Mouse (Mus musculus): ENCODE data around the gene Speer4d. TPM values are rescaled to one million over a fixed set of nuclear protein-coding genes. Genes with fewer than 3 reads are reported as not detected.
"Not testable (repeated sequence)": the region's sequence is repeated elsewhere in the genome, so short reads cannot be mapped to it uniquely, and the experiment has no call there.

Gene Speer4d
- polyA plus RNA-seq, 1 experiment from 2014 or later, result not detected

- ATAC-seq (ENCODE audit: low read depth), result peak; percentile 45; the same call in 1 of the 2 replicates
- not testable (repeated sequence) for H3K27ac ChIP-seq (ENCODE audit: low read depth, low read length); H3K4me3 ChIP-seq (ENCODE audit: low read depth, low read length); H3K27me3 ChIP-seq (ENCODE audit: control insufficient read depth, insufficient read depth, low read length); H3K4me1 ChIP-seq (ENCODE audit: control insufficient read depth, insufficient read depth, low read length); H3K4me2 ChIP-seq (ENCODE audit: low read depth, low read length); H3K9ac ChIP-seq (replicated peaks; ENCODE audit: low read depth, low read length); H3K9me3 ChIP-seq (ENCODE audit: control insufficient read depth, low read length); H3K36me3 ChIP-seq (ENCODE audit: control insufficient read depth, insufficient read depth, low read length)
- 70% methylated on average over 3 of the region's 3 CpGs for WGBS
Measured at GRCm38 (mm10) chr5:15601960-15602359, 16.9 kb upstream of the Speer4d start.

- H3K4me2 ChIP-seq (ENCODE audit: low read depth, low read length), result not testable (repeated sequence)
- whole genome bisulfite sequencing, result 62% methylated on average over 3 of the region's 3 CpGs
Measured at GRCm38 (mm10) chr5:15602424-15602947, 16.4 kb upstream of the Speer4d start.

GRCm38 (mm10) chr5:15603008-15603407 is 15.9 kb upstream of the Speer4d start:
- not testable (repeated sequence) for ATAC-seq (ENCODE audit: low read depth); H3K27ac ChIP-seq (ENCODE audit: low read depth, low read length); H3K36me3 ChIP-seq (ENCODE audit: control insufficient read depth, insufficient read depth, low read length); H3K4me1 ChIP-seq (ENCODE audit: control insufficient read depth, insufficient read depth, low read length); H3K9ac ChIP-seq (replicated peaks; ENCODE audit: low read depth, low read length); H3K9me3 ChIP-seq (ENCODE audit: control insufficient read depth, low read length); H3K27me3 ChIP-seq (ENCODE audit: control insufficient read depth, insufficient read depth, low read length); H3K4me3 ChIP-seq (ENCODE audit: low read depth, low read length); H3K4me2 ChIP-seq (ENCODE audit: low read depth, low read length)
- WGBS, result 58% methylated on average over 2 of the region's 2 CpGs

More at GRCm38 (mm10) chr5:15602424-15602947, 16.4 kb upstream of the Speer4d start:
- not testable (repeated sequence) for H3K9me3 ChIP-seq (ENCODE audit: control insufficient read depth, low read length); H3K27me3 ChIP-seq (ENCODE audit: control insufficient read depth, insufficient read depth, low read length); H3K9ac ChIP-seq (replicated peaks; ENCODE audit: low read depth, low read length); H3K4me3 ChIP-seq (ENCODE audit: low read depth, low read length); H3K4me1 ChIP-seq (ENCODE audit: control insufficient read depth, insufficient read depth, low read length); H3K27ac ChIP-seq (ENCODE audit: low read depth, low read length); H3K36me3 ChIP-seq (ENCODE audit: control insufficient read depth, insufficient read depth, low read length); ATAC-seq (ENCODE audit: low read depth)

- not testable (repeated sequence) for H3K27me3 ChIP-seq (ENCODE audit: control insufficient read depth, insufficient read depth, low read length); H3K4me1 ChIP-seq (ENCODE audit: control insufficient read depth, insufficient read depth, low read length); ATAC-seq (ENCODE audit: low read depth); H3K36me3 ChIP-seq (ENCODE audit: control insufficient read depth, insufficient read depth, low read length); H3K9me3 ChIP-seq (ENCODE audit: control insufficient read depth, low read length); H3K9ac ChIP-seq (replicated peaks; ENCODE audit: low read depth, low read length); H3K4me3 ChIP-seq (ENCODE audit: low read depth, low read length); H3K4me2 ChIP-seq (ENCODE audit: low read depth, low read length); H3K27ac ChIP-seq (ENCODE audit: low read depth, low read length)
- WGBS, result 76% methylated on average over 8 of the region's 8 CpGs
Measured at GRCm38 (mm10) chr5:15603585-15603984, 15.3 kb upstream of the Speer4d start.

- peak; percentile 46; the same call in 1 of the 2 replicates for ATAC-seq (ENCODE audit: low read depth)
- H3K36me3 ChIP-seq (ENCODE audit: control insufficient read depth, insufficient read depth, low read length); H3K4me3 ChIP-seq (ENCODE audit: low read depth, low read length); H3K9ac ChIP-seq (replicated peaks; ENCODE audit: low read depth, low read length); H3K9me3 ChIP-seq (ENCODE audit: control insufficient read depth, low read length); H3K27me3 ChIP-seq (ENCODE audit: control insufficient read depth, insufficient read depth, low read length); H3K4me1 ChIP-seq (ENCODE audit: control insufficient read depth, insufficient read depth, low read length); H3K27ac ChIP-seq (ENCODE audit: low read depth, low read length); H3K4me2 ChIP-seq (ENCODE audit: low read depth, low read length): not testable (repeated sequence)
- 73% methylated on average over 6 of the region's 6 CpGs for WGBS
Measured at GRCm38 (mm10) chr5:15606677-15607076, 12.2 kb upstream of the Speer4d start.

GRCm38 (mm10) chr5:15610695-15611094 is 8.2 kb upstream of the Speer4d start:
- not testable (repeated sequence) for H3K4me3 ChIP-seq (ENCODE audit: low read depth, low read length); H3K9ac ChIP-seq (replicated peaks; ENCODE audit: low read depth, low read length); H3K27me3 ChIP-seq (ENCODE audit: control insufficient read depth, insufficient read depth, low read length); H3K4me1 ChIP-seq (ENCODE audit: control insufficient read depth, insufficient read depth, low read length); H3K36me3 ChIP-seq (ENCODE audit: control insufficient read depth, insufficient read depth, low read length); ATAC-seq (ENCODE audit: low read depth); H3K9me3 ChIP-seq (ENCODE audit: control insufficient read depth, low read length); H3K27ac ChIP-seq (ENCODE audit: low read depth, low read length); H3K4me2 ChIP-seq (ENCODE audit: low read depth, low read length)
- WGBS, result 3% methylated on average over 1 of the region's 1 CpGs

GRCm38 (mm10) chr5:15616195-15616594 is 2.7 kb upstream of the Speer4d start:
- not testable (repeated sequence) for ATAC-seq (ENCODE audit: low read depth); H3K4me1 ChIP-seq (ENCODE audit: control insufficient read depth, insufficient read depth, low read length)
- WGBS, result 71% methylated on average over 3 of the region's 3 CpGs

GRCm38 (mm10) chr5:15628136-15628535 is 9.3 kb downstream of the Speer4d start:
- not testable (repeated sequence) for H3K27me3 ChIP-seq (ENCODE audit: control insufficient read depth, insufficient read depth, low read length); H3K27ac ChIP-seq (ENCODE audit: low read depth, low read length); H3K4me2 ChIP-seq (ENCODE audit: low read depth, low read length); H3K4me3 ChIP-seq (ENCODE audit: low read depth, low read length); H3K9ac ChIP-seq (replicated peaks; ENCODE audit: low read depth, low read length); H3K9me3 ChIP-seq (ENCODE audit: control insufficient read depth, low read length); ATAC-seq (ENCODE audit: low read depth); H3K4me1 ChIP-seq (ENCODE audit: control insufficient read depth, insufficient read depth, low read length); H3K36me3 ChIP-seq (ENCODE audit: control insufficient read depth, insufficient read depth, low read length)
- WGBS, result 28% methylated on average over 1 of the region's 1 CpGs

More at GRCm38 (mm10) chr5:15616195-15616594, 2.7 kb upstream of the Speer4d start:
- H3K4me2 ChIP-seq (ENCODE audit: low read depth, low read length); H3K9ac ChIP-seq (replicated peaks; ENCODE audit: low read depth, low read length); H3K36me3 ChIP-seq (ENCODE audit: control insufficient read depth, insufficient read depth, low read length); H3K9me3 ChIP-seq (ENCODE audit: control insufficient read depth, low read length); H3K27ac ChIP-seq (ENCODE audit: low read depth, low read length); H3K4me3 ChIP-seq (ENCODE audit: low read depth, low read length); H3K27me3 ChIP-seq (ENCODE audit: control insufficient read depth, insufficient read depth, low read length): not testable (repeated sequence)

GRCm38 (mm10) chr5:15630068-15630467 is 11.2 kb downstream of the Speer4d start:
- WGBS, result 26% methylated on average over 5 of the region's 5 CpGs
- H3K27me3 ChIP-seq (ENCODE audit: control insufficient read depth, insufficient read depth, low read length); ATAC-seq (ENCODE audit: low read depth); H3K4me1 ChIP-seq (ENCODE audit: control insufficient read depth, insufficient read depth, low read length); H3K27ac ChIP-seq (ENCODE audit: low read depth, low read length); H3K4me3 ChIP-seq (ENCODE audit: low read depth, low read length); H3K9me3 ChIP-seq (ENCODE audit: control insufficient read depth, low read length); H3K4me2 ChIP-seq (ENCODE audit: low read depth, low read length); H3K36me3 ChIP-seq (ENCODE audit: control insufficient read depth, insufficient read depth, low read length); H3K9ac ChIP-seq (replicated peaks; ENCODE audit: low read depth, low read length): not testable (repeated sequence)

Data from neural tube, embryonic 14.5 days (tissue).